Mouse (Mus musculus) hindbrain, embryonic 16.5 days (tissue): Measurements from ENCODE around the gene Astn2. TPM values are rescaled to one million over a fixed set of nuclear protein-coding genes. Genes with fewer than 3 reads are reported as not detected.
A peak's percentile ranks its signal among the peaks of the same experiment; 100 is the strongest.

ENCODE experiments used
- ATAC-seq: fragments of 200-750 bp; cut with Nextera tagmentation; 2 replicates; pipeline ENCODE4 v1.8.0; 2017; ENCODE audit warnings: moderate TSS enrichment, moderate library complexity
- H3K27ac ChIP-seq: fragments of 300-500 bp; sonication (generic); 2 replicates; pipeline ENCODE4 v1.5.1; 2014; ENCODE audit warnings: low read depth, mild to moderate bottlenecking, control low read depth, low read length, moderate library complexity
- H3K27me3 ChIP-seq: fragments of 300-500 bp; sonication (generic); replicated peaks from 2 replicates; pipeline ENCODE4 v1.6.1; 2014; ENCODE audit warnings: low read length; ENCODE audit not compliant: control insufficient read depth, insufficient read depth
- H3K36me3 ChIP-seq: fragments of 300-500 bp; sonication (generic); 2 replicates; pipeline ENCODE4 v1.6.1; 2014; ENCODE audit warnings: mild to moderate bottlenecking, low read length, moderate library complexity, mixed read lengths; ENCODE audit not compliant: control insufficient read depth, insufficient read depth
- H3K4me1 ChIP-seq: fragments of 300-500 bp; sonication (generic); 2 replicates; pipeline ENCODE4 v1.6.1; 2014; ENCODE audit warnings: low read depth, low read length; ENCODE audit not compliant: control insufficient read depth, insufficient read depth
- H3K4me2 ChIP-seq: fragments of 300-500 bp; sonication (generic); 2 replicates; pipeline ENCODE4 v1.6.1; 2014; ENCODE audit warnings: mild to moderate bottlenecking, low read length, control low read depth, moderate library complexity
- H3K4me3 ChIP-seq: fragments of 300-500 bp; sonication (generic); 2 replicates; pipeline ENCODE4 v1.5.1; 2014; ENCODE audit warnings: mild to moderate bottlenecking, low read length, control low read depth, moderate library complexity
- H3K9ac ChIP-seq: fragments of 300-500 bp; sonication (generic); 2 replicates; pipeline ENCODE4 v1.6.1; 2014; ENCODE audit warnings: low read depth, mild to moderate bottlenecking, control low read depth, low read length, moderate library complexity
- H3K9me3 ChIP-seq: fragments of 300-500 bp; sonication (generic); 2 replicates; pipeline ENCODE4 v1.6.1; 2014; ENCODE audit warnings: mild to moderate bottlenecking, low read length, moderate library complexity; ENCODE audit not compliant: control insufficient read depth
- WGBS: fragments of 180-500 bp; shearing (Covaris S2); extraction: QIAGEN DNeasy Blood & Tissue Kit; methylation state at CpG from one replicate; pipeline ENCODE4 v1.1.7; 2014; 5-methylcytosine and 5-hydroxymethylcytosine counted together
- polyA plus RNA-seq: library from polyadenylated mRNA; unstranded; fragments of >200 nt; fragmentation: Nextera tagmentation; extraction: Ambion mirVana; gene quantifications from 2 replicates; pipeline ENCODE4 v1.2.1, GENCODE M21; 2015

The Astn2 gene
- polyA plus RNA-seq, 1 experiment from 2014 or later, result 0.94 TPM

DNA sequence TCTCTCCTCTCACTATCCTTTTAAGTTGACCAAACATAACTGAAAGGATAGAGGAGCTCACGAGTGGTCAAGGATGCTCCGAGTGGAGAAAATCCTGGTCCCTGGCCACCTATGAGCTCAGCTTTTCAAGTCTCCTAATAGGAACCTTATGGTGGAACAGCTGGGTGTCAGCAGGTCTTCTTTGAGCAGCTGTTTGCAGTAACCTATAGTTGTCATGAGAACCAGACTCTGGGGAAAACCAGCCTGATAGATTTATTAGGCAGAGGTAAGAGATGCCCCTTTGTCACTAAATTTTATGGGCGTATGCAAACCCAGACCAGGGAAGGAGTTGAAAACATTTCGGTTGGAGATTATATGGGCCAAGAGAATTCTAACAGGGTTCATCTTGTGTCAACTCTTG, 1013.4 kb downstream of the Astn2 start:
- WGBS, result 72% methylated on average over 4 of the region's 4 CpGs
- no peaks in the 10 kb centered on the region for H3K27me3 ChIP-seq
- no peak overlapping the region for H3K4me3 ChIP-seq
- no peak overlapping the region for H3K4me2 ChIP-seq
- H3K9me3 ChIP-seq, result no peaks in the 10 kb centered on the region
- H3K36me3 ChIP-seq, result 0 out of 2 replicates have a peak, but pooled peaks cover 2% of the 10 kb centered on the region
- no peaks in the 10 kb centered on the region for H3K4me1 ChIP-seq
- ATAC-seq, result no peak
- no peak overlapping the region for H3K9ac ChIP-seq
- no peak overlapping the region for H3K27ac ChIP-seq

DNA sequence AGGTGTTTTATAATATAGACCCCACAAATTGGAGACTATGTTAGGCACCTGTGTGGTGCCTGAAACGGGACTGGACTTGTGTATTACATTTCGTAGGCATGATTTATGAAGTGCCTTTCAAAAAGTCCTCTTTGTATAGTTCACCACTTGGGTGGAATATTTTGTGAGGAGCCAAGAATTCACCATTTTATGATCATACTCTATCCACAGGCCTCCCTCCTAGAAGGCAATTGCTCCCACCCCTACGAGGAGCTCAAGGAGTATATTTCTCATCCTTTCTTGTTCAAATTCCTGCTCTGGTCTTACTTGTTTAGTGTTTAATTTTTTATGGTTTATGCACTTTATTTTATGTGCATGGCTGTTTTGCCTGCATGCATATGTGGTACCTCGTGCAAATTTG, 1021.3 kb downstream of the Astn2 start:
- no peak overlapping the region for H3K4me2 ChIP-seq
- H3K9me3 ChIP-seq, result no peaks in the 10 kb centered on the region
- no peak overlapping the region for H3K27ac ChIP-seq
- no peak for ATAC-seq
- H3K27me3 ChIP-seq, result no peaks in the 10 kb centered on the region
- H3K4me3 ChIP-seq, result no peak overlapping the region
- no peaks in the 10 kb centered on the region for H3K4me1 ChIP-seq
- no peak overlapping the region for H3K9ac ChIP-seq
- 0 out of 2 replicates have a peak, but pooled peaks cover 4% of the 10 kb centered on the region for H3K36me3 ChIP-seq
- 89% methylated on average over 4 of the region's 4 CpGs for WGBS

DNA sequence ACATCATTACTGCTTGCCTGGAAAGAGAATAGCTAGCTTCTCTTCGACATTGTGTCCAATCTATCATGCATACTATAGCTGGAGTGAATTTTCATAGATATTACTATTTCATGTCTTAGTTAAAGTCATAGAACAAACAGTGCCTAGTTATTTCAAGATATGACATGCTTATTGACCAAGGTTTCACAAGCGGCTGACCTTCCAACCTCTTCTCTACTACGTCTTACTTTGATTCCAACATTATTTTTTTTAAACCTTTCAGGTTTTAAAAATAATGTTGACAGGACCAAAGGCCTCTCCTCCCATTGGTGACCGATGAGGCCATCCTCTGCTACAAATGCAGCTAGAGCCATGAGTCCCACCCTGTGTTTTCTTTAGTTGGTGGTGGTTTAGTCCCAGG, 1025.0 kb downstream of the Astn2 start:
- Histone ChIP-seq H3K9ac (no peak overlapping the region), H3K4me3 (no peak overlapping the region), H3K4me1 (no peaks in the 10 kb centered on the region), H3K27me3 (no peaks in the 10 kb centered on the region), H3K36me3 (0 out of 2 replicates have a peak, but pooled peaks cover 4% of the 10 kb centered on the region), H3K27ac (no peak overlapping the region), H3K4me2 (no peak overlapping the region), H3K9me3 (no peaks in the 10 kb centered on the region)
- WGBS, result 94% methylated on average over 4 of the region's 4 CpGs
- ATAC-seq, result no peak

DNA sequence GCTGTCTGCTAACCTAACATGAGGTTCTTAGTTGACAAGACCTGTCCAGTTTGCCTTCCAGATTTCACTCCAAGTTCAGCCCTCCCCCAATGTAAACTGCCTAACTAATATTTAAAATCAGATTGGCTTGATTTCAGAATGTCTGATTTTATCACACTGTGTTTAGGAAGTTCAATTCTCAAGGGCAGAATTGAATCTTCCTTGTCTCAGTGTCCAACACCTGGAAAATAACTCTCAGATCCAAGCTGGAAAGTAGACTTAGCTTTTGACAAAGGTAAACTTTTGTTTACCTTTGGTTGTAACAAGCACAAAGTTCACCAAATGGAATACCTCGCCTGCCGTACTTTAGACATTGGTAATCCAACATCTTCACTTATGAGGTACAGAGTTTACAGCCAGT, 1027.8 kb downstream of the Astn2 start:
- no peak overlapping the region for H3K9ac ChIP-seq
- no peak overlapping the region for H3K4me3 ChIP-seq
- no peak overlapping the region for H3K4me2 ChIP-seq
- no peak overlapping the region for H3K27ac ChIP-seq
- 0 out of 2 replicates have a peak, but pooled peaks cover 4% of the 10 kb centered on the region for H3K36me3 ChIP-seq
- ATAC-seq, result no peak
- H3K9me3 ChIP-seq, result no peaks in the 10 kb centered on the region
- 97% methylated on average over 2 of the region's 2 CpGs for WGBS
- H3K4me1 ChIP-seq, result no peaks in the 10 kb centered on the region
- no peaks in the 10 kb centered on the region for H3K27me3 ChIP-seq

DNA sequence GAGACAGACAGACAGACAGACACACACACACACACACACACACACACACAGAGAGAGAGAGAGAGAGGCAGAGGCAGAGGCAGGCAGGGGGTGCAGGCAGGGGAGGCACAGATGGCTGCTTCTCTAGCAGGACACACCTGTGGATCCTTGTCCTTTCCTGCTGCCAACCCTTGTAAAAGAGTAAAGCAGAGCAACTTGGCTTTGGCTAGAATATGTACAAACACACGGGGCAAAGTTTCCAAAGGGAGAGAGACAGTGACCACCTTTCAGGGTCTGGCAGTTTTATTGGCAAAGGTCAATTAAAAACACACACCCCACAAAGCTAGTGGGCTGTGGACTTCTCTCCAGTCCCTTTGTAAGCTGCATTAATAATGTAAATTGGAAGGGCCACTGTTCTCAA, 1030.6 kb downstream of the Astn2 start:
- Histone ChIP-seq H3K4me2 (no peak overlapping the region), H3K4me1 (no peaks in the 10 kb centered on the region), H3K9me3 (peaks cover 3% of the 10 kb centered on the region; the same call in 1 of the 2 replicates), H3K4me3 (no peak overlapping the region), H3K27me3 (no peaks in the 10 kb centered on the region), H3K9ac (no peak overlapping the region), H3K36me3 (no peaks in the 10 kb centered on the region), H3K27ac (no peak overlapping the region)
- no peak for ATAC-seq
- 69% methylated on average over 1 of the region's 1 CpGs for WGBS

DNA sequence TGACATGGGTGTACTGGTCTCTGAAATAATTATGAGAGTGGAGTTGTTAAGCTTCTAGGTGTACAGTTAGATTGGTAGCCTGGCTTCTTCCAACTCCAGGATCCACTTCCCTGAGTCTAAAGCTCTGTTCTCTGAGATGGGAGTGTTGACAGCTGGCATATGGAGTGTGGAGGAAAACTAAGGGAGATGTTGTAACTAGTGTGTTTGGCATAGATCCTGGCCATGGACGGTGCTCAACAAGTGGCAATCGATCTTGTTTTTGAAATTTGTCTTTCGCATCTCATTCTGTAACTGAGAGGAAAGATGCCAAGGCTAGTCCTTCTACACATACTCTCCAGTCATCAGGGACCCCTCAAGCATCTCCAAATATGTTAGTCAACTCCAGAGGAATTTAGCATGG, 1031.7 kb downstream of the Astn2 start:
- no peak overlapping the region for H3K4me3 ChIP-seq
- no peak overlapping the region for H3K4me2 ChIP-seq
- H3K4me1 ChIP-seq, result no peaks in the 10 kb centered on the region
- no peak overlapping the region for H3K9ac ChIP-seq
- H3K36me3 ChIP-seq, result no peaks in the 10 kb centered on the region
- H3K27ac ChIP-seq, result no peak overlapping the region
- H3K9me3 ChIP-seq, result peaks cover 3% of the 10 kb centered on the region; the same call in 1 of the 2 replicates
- H3K27me3 ChIP-seq, result no peaks in the 10 kb centered on the region
- ATAC-seq, result no peak
- 91% methylated on average over 3 of the region's 3 CpGs for WGBS

DNA sequence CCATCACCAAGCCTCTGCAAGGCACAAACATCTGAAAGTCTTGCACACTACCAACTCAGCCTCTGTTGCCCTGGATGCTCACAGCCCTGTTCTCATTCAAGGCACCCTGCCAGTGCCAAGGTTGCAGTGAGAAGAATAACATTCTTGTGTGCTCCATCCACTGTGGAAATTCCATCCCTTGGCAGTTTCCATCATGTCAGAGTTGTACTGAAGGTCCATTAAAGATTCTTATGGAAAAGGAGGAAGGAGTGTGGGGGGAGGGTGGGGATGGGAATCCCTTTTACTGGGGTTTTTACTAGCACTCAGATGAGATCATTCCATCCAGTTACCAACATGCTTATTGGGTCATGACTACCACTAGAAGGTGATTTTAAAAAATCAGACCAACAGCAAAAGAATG, 1037.3 kb downstream of the Astn2 start:
- no peak overlapping the region for H3K4me3 ChIP-seq
- no peak overlapping the region for H3K27ac ChIP-seq
- no peaks in the 10 kb centered on the region for H3K36me3 ChIP-seq
- ATAC-seq, result no peak
- no peaks in the 10 kb centered on the region for H3K27me3 ChIP-seq
- H3K9ac ChIP-seq, result no peak overlapping the region
- peaks cover 3% of the 10 kb centered on the region; the same call in 1 of the 2 replicates for H3K9me3 ChIP-seq
- H3K4me1 ChIP-seq, result no peaks in the 10 kb centered on the region
- H3K4me2 ChIP-seq, result no peak overlapping the region

DNA sequence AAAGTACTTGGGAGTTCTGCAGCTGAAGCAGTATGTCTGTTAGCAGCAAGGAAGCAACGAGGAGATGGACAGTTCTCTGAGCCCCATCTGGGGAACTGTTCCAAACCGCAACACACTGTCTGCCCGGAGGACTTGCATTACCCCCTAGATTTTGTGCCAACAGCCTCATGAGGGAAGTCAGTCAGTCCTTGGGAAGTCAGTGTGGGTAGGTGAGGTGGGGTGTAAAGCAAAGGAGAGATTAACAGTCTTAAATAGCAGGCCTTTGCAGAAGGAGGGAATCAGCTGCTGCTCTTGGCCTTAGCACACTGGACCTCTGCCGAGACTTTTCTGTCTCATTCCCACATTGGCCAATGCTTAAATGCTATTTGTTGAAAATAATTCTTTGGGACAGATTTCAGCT, 1049.8 kb downstream of the Astn2 start:
- 63% methylated on average over 4 of the region's 4 CpGs for WGBS
- Histone ChIP-seq H3K4me1 (no peaks in the 10 kb centered on the region), H3K27ac (no peak overlapping the region), H3K36me3 (no peaks in the 10 kb centered on the region), H3K27me3 (no peaks in the 10 kb centered on the region), H3K4me2 (no peak overlapping the region), H3K9ac (no peak overlapping the region), H3K9me3 (no peaks in the 10 kb centered on the region), H3K4me3 (no peak overlapping the region)
- no peak for ATAC-seq

DNA sequence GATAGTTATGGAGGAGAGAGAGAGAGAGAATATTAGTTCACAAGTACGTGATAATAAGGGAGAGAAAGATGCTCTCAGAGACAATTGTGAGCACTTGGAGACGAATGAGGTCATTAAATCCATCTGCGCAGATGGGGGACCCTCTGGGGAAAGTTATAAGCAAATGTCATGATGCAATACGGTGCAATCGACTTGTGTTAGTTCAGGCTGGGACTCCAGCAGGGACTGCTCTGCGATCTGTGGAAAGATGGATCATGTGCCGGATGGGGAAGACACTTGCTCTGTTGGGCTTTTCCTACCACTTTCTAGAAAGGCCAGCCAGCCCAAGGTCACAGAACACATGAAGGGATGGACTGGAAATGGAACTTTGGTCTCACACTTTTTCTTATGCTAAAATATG, 1053.9 kb downstream of the Astn2 start:
- 0 out of 2 replicates have a peak, but pooled peaks have one; percentile 52 for ATAC-seq
- H3K27me3 ChIP-seq, result no peaks in the 10 kb centered on the region
- no peaks in the 10 kb centered on the region for H3K4me1 ChIP-seq
- no peak overlapping the region for H3K4me3 ChIP-seq
- no peak overlapping the region for H3K9ac ChIP-seq
- WGBS, result 52% methylated on average over 7 of the region's 7 CpGs
- no peaks in the 10 kb centered on the region for H3K36me3 ChIP-seq
- no peaks in the 10 kb centered on the region for H3K9me3 ChIP-seq
- H3K27ac ChIP-seq, result no peak overlapping the region
- no peak overlapping the region for H3K4me2 ChIP-seq

DNA sequence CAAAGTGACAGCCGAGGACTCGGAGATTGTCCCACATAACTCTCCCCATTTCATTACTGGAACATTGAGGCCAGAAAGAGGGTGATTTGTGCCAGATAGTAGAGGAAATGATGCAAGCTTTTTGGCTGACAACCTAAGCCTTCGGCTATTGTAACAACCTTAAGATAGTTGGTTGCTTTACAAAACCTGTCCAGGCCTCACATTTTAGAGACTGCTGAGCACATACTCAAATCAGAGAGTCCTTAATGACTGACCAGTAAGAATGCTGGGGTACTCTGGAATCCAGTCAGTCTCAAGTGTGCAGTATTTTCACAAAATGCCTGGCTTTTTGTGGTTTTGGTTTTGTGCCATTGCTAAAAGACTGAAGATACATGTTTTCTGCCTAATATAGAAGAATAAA, 1062.6 kb downstream of the Astn2 start:
- Histone ChIP-seq H3K36me3 (no peaks in the 10 kb centered on the region), H3K4me1 (no peaks in the 10 kb centered on the region), H3K27me3 (no peaks in the 10 kb centered on the region), H3K4me3 (no peak overlapping the region), H3K27ac (no peak overlapping the region), H3K9ac (no peak overlapping the region), H3K9me3 (no peaks in the 10 kb centered on the region), H3K4me2 (no peak overlapping the region)
- WGBS, result 83% methylated on average over 3 of the region's 3 CpGs
- ATAC-seq, result no peak
